Mouse (Mus musculus) gastrocnemius, postnatal 10 days (tissue): ENCODE data around the gene Adgrb3. TPM values are rescaled to one million over a fixed set of nuclear protein-coding genes. Genes with fewer than 3 reads are reported as not detected.

Experiments
- DNase-seq: peaks from one replicate; pipeline ENCODE4 v3.0.0; 2021; ENCODE audit warnings: mixed read lengths
- total RNA-seq, 2 experiments: library from RNA; stranded (reverse); gene quantifications; 2 replicates each; pipeline ENCODE4 v1.2.3; 2021

The Adgrb3 gene
- total RNA-seq, 2 experiments from 2014 or later: 0.63 to 0.72 TPM

GRCm38 (mm10) chr1:25281471-25281870 is 548.0 kb downstream of the Adgrb3 start:
- no peak for DNase-seq

- DNase-seq: no peak
Observed at GRCm38 (mm10) chr1:25250562-25250961, 578.9 kb downstream of the Adgrb3 start.

- no peak for DNase-seq
Observed at GRCm38 (mm10) chr1:25242436-25242835, 587.1 kb downstream of the Adgrb3 start.

GRCm38 (mm10) chr1:25229245-25229750 is 600.2 kb downstream of the Adgrb3 start:
- no peak for DNase-seq

GRCm38 (mm10) chr1:25228381-25229244 is 600.9 kb downstream of the Adgrb3 start:
- DNase-seq: peak; percentile 81

- DNase-seq: no peak
Observed at GRCm38 (mm10) chr1:25227880-25228279, 601.6 kb downstream of the Adgrb3 start.

GRCm38 (mm10) chr1:25204636-25205035 is 624.9 kb downstream of the Adgrb3 start:
- DNase-seq: no peak

- no peak for DNase-seq
Observed at GRCm38 (mm10) chr1:25199392-25199791, 630.1 kb downstream of the Adgrb3 start.

GRCm38 (mm10) chr1:25191986-25192385 is 637.5 kb downstream of the Adgrb3 start:
- no peak for DNase-seq

- no peak for DNase-seq
Observed at GRCm38 (mm10) chr1:25189261-25189660, 640.2 kb downstream of the Adgrb3 start.

GRCm38 (mm10) chr1:25185909-25186308 is 643.6 kb downstream of the Adgrb3 start:
- DNase-seq: no peak

GRCm38 (mm10) chr1:25181881-25182280 is 647.6 kb downstream of the Adgrb3 start:
- no peak for DNase-seq

GRCm38 (mm10) chr1:25180615-25181014 is 648.9 kb downstream of the Adgrb3 start:
- no peak for DNase-seq

GRCm38 (mm10) chr1:25179860-25180582 is 649.5 kb downstream of the Adgrb3 start:
- DNase-seq: no peak

- no peak for DNase-seq
Observed at GRCm38 (mm10) chr1:25178347-25179130, 651.0 kb downstream of the Adgrb3 start.

GRCm38 (mm10) chr1:25167120-25167519 is 662.4 kb downstream of the Adgrb3 start:
- no peak for DNase-seq

- no peak for DNase-seq
Observed at GRCm38 (mm10) chr1:25166036-25166796, 663.3 kb downstream of the Adgrb3 start.

GRCm38 (mm10) chr1:25163561-25163960 is 665.9 kb downstream of the Adgrb3 start:
- no peak for DNase-seq

GRCm38 (mm10) chr1:25146206-25146605 is 683.3 kb downstream of the Adgrb3 start:
- no peak for DNase-seq

GRCm38 (mm10) chr1:25132150-25132824 is 697.2 kb downstream of the Adgrb3 start:
- no peak for DNase-seq

GRCm38 (mm10) chr1:25115512-25115911 is 714.0 kb downstream of the Adgrb3 start:
- no peak for DNase-seq
